Mouse (Mus musculus): ENCODE data around the gene Fance.

DNA sequence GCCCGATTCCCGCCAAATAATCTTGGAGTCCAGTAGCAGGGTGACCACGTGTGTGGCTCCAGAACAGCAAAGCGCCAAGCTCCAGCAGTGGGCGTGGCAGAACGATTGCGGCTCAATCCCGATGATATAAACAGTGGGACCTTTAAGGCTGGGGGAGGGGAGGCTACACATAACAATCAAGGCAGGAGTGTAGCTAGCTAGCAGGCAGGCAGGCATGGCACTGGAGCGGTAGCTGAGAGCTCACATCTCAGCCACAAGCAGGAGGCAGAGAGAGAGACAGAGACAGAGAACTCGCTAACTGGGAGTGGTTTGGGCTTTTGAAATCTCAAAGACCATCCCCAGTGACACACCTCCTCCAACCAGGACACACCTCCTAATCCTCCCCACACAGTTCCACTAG, 8.1 kb upstream of the Fance start:
- TF ChIP-seq CTCF (IDR thresholded peaks at IDR 0.05; ENCODE audit: extremely low read depth, insufficient read depth, low read length): no peak
- TF ChIP-seq POLR2A (IDR thresholded peaks at IDR 0.05; ENCODE audit: extremely low read depth, insufficient read depth, low read length): no peak
